Mouse (Mus musculus) right cerebral cortex, postnatal 36 days (tissue): ENCODE measurements at regions not wholly inside any gene's neighbourhood (a gene's known extent, or its start where the extent isn't known, plus 50 kb on each side); places are given as distances from the start of the nearest gene placed in this dataset.
A peak's percentile ranks its signal among the peaks of the same experiment; 100 is the strongest.
"Not testable (repeated sequence)": the region's sequence is repeated elsewhere in the genome, so short reads cannot be mapped to it uniquely, and the experiment has no call there.

Source experiments
- DNase-seq, 2 experiments: peaks; one replicate each; pipeline ENCODE4 v3.0.0; 2022; ENCODE audit warnings: low spot score in 2 of 2, mixed read lengths in 1 of 2

DNA sequence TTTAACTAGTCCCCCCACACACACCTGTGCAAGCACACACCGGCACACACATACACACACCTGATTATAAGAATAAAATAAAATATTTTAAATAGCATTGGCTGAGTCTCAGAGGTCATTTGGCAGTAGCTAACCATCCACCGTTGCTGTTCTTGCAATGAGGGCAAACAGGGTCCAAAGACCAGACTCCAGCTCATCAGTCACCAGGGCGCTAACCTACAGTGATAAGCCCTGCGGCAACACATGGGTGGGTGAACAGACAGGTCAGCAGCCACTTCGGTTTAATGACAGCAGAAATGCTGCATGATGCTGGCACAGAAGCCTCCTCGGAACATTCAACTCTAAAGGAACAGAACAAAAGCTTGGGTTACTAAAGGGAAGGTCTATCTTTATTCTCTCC is 54.9 kb downstream of the Tas2r134 start:
- no peak for DNase-seq

DNA sequence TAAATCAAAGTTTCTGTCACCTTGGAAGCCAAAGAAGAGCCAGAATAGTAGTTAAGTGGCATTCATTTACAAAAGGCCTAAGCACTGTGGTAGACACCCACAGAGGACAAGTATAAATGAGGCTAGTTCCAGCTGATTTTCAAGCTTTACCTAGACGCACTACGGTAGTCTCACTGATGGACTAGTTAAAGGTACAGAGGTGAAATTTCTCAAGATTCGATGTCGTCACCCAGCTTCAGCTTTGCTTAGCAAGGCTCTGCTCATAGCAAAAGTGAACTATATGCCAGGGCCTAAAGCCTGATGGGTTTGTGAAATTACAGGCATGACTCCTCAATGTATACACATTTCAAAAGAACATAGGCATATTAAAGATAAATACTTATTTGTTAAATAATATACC is 55.4 kb downstream of the Tas2r134 start:
- no peak for DNase-seq

DNA sequence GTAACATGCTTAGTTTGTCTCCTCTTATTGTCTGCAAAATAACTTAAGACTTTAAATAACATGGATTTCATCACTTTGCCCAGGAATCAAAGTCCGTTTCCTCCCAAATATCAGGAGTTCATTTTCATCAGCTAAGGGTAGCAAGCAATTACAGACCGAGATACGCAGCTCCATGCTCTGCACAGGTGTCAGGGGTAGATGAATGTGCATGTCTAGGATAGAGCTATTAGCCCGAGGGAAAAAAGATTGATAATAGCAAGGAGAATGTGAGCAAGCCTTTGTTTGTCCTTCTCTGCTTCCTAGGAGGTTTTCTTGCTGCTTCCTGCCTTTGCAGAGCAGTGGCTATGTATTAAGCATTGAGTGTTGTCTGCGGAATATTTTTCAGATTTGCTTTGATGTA is 77.8 kb downstream of the Tas2r134 start:
- no peak for DNase-seq

DNA sequence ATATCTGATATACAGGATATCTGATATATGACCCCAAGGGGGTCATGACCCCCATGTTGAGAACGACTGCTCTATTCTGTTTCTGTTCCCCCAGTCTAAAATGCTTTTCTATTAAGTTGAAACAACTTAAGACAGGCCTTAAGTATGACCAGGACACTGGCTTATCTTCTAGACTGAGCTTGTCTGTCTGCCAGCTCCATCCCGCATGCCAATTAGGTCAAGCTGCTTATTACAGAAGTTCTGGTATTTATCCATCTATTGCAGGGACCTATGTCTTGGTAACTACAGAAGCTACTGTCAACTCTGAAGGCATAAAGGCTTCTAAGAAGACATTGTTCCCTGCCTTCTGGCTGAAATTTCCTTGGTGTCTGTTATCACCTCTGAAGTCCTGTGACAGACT is 81.4 kb downstream of the Tas2r134 start:
- DNase-seq, result no peak

DNA sequence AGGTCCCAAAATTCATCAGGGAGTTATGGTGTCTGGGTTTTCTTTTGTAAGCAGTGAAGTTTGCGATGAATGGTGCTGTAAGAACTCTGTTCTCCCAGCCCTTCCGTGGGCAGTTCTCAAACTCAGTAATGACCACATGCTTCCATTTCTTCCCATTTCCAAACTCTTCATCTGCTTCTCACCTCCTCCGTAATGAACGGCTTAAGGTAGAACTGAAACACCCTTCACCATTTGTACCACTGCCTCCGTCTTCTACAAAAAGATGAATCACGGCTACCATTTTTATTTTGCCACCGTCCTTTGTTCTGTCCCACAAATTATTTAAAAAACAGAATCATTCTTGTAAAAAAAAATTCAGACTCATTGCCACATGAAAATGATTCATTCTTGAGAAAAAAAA is 85.3 kb downstream of the Tas2r134 start:
- peak; percentile 1 to 21 for DNase-seq

DNA sequence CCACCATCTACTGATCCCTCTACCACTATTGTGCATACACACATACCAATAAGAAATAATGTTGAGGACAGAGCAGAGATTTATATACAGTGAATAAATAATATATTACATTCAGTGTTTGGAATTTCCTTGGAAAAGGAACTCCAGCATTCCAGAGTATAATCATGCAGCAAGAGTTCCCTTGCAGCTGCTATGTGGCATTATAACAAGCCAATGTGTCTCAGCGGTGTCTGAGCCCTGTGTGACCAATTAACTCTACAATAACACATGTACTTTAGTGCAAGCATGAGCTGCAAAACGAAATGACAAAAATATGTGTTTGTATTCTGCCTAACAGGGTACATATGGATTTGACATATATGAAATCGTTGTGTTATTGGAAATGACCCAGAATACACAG is 103.5 kb downstream of the Tas2r134 start:
- no peak for DNase-seq

DNA sequence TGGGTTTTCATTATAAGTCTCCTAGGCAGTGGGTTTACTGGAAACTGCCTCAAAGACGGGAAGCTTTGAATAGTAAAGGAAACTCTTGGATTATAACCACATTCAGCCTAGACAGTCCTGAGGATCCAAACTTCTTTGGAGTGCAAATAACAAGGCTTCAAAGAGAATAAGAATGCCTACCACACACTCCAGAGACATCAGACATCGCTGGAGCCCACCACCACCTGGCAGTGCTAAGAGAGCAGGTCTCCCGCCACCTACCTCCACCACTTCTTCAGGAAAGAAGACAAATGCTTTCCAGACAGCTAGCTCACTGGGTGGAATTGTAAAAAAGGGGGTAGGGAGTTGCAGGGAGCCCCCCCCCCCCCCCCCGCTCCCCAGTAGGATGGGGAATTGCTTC is 104.4 kb downstream of the Tas2r134 start:
- no peak for DNase-seq

DNA sequence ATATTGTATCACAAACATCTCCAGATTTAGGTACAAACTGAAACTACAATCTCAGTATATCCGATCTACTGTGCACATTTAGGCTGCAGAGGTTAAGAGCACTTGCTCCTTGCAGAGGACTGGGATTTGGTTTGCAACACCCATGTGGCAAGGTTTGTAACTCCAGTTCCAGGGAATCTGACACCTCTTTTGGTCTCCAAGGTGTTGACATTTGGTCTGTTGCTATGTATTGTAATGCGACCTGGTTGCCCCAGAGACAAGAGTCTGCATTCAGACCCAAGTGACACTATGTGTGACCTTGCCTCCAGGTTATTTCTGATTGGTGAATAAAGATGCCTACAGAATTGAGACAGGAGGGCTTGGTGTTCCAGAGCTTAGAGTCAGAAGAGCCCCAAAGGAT is 105.0 kb downstream of the Tas2r134 start:
- DNase-seq, result no peak

DNA sequence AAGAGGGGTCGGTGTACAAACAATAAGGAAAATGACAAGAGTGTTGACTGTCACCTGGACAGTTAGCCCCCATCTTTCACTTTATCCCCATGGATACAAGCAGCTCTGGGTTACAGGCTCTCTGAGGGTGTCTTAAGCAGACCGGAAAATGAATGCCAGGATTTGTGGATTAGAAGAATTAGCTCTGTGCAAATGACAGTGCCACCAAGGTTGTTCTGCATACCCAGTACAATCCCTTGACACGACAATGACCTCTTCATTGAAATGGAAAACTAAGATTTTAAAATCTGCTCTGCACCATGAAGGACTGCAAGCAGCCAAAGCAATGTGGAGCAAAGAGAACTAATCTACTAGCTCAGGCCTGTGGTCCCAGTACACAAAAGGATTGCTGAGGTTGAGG is 105.9 kb downstream of the Tas2r134 start:
- DNase-seq, result no peak

DNA sequence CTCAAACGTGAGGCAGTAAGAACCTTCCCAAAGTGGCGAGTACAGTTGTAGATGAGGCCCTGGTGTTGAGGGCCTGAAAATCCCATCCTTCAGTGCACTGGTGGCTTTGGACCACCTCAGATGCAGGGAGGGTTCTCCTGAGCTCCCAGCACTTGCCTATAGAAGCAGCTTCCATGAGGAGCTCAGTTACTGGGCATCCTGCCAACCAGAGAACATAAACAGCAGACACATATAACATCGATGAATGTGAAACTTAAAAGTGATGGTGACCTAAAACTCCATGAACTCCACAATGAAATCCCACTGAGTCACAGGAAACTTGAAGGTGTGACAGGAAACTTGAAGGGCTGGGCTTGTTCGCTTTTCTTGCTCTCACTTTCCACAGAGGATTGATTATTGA is 109.1 kb downstream of the Tas2r134 start:
- DNase-seq, result no peak

DNA sequence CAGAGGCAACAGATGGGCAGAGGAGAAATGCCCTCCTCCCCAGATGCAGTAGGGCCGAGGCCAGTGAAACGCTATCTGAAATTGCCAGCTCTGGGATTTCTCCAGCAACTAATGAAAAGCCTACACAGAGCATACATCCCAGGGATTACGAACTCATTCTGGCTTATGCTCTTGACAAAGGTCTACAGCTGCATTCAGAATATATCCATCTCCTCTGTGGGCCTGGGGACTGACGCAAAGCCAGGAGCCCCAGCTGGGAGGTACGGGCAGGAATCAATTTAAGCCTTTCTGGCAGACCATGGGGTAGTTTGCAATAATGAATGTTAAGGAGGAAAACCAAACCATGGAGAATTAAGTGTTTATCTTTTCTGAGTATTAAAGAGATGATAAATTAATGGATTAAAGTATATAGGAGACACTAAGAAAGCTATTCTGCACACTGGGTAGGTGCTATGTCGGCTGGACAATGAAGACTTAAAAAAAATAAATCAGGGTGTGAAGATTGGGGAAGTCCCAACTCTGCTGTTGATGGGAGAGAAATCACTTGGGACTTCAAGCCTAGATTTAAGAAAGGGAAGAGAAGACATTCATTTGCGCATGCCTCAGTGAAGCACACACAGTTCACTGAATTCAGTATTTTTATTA is 120.5 kb downstream of the Tas2r134 start:
- no peak for DNase-seq

DNA sequence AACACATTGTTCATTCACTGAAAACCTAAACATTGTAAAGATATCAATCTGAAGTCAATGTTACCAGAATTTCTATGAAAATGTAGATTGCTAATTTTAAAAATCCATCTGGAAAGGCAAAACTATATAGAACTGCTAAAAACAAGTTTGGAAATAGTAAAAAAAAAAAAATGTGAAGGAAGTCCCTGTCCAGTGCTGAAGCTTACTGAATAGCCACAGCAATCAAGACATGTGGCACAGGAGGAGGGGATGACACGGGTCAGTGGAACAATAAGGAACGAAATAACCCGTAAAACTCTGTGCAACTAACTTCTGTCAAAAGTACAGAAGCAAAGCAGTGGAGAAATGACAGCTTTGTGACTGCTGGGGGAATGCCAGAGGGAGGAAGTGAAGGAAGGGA is 121.9 kb downstream of the Tas2r134 start:
- DNase-seq, result no peak

DNA sequence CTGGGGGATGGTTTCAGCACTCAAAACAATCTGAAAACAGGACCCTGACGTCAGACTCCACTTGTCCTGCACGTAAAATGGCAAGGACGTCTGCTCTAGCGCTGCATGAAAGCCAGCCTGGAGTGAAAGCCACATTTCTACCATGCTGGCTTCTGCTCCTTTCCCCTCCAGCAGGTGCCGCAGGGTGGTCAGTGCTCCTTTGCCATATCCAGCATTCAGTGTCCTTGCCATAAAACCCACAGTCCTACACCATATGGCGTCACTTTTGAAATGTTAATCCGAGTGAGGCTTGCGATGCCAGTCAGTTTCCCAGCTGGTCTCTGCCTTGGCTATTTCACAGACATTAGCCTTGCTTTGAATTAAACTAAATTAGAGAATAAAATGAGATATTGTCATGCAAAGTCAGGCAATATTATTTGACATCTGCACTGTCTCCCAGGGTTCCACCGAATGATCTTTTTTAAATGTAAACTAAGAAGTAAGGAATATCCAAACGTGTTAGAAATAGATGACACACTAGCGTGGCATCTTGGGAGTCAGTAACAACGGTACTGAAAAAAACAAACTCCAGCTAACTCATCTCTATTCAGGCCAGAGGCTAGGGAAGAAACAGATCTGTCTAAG is 125.7 kb downstream of the Tas2r134 start:
- no peak for DNase-seq

DNA sequence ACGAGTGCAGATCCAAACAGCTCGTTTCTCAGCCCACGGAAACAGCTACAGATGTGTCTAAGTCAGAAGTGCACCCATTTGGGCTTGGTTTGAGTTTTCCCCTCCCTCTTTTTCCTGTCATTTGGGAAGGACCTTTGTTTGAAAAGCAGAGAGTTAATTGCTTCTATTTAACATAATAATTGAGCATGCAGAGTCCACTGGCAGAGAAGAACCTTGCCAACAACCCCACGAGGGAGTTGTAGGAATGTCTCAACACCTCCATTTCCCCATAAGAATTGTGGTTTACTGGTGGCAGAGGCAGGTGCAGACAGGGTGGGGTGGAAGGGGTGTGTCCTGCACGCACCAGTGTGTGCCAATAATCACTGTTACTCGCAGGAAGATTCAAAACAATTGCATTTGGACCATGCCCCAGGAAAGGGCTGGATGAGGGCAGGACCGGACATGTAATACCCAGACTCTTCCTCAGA is 126.3 kb downstream of the Tas2r134 start:
- no peak for DNase-seq

DNA sequence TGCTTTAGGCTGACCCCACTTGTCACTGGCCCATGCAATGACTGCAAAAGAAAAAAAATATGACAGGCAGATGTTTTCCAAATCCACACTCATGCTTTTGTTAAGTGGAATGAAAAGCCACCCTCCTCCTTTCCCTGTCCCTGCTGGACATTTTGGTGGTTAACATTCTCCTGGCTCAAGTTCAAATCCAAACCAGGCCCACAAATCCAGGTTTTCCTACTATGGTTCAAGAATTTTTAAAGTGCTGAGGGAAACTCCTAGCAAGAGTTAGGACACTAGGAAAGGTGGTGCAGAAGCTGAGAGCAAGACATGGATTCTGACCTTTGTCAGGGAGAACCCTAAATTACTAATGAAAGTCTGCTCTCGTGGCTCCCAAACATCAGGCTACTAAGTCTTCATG is 130.1 kb downstream of the Tas2r134 start:
- no peak for DNase-seq

DNA sequence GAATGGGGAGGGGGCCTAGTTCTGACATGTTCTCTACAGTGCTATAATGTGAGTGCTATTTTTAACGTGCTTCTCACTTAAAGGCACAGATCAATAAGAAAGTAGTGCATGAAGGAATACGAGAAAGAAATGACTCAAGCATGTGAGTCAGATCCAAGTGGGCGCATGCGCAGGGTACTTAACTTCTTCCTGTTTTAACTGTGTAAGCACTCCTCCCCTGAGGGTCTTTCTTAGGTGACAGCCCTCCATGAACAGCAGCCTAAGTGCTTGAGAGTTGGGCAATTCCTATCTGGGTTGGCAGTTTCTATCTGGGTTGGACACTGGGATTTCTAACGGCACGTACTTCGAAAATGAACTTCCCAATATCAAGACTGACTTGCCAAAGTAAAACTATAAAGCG is 130.8 kb downstream of the Tas2r134 start:
- DNase-seq, result no peak

DNA sequence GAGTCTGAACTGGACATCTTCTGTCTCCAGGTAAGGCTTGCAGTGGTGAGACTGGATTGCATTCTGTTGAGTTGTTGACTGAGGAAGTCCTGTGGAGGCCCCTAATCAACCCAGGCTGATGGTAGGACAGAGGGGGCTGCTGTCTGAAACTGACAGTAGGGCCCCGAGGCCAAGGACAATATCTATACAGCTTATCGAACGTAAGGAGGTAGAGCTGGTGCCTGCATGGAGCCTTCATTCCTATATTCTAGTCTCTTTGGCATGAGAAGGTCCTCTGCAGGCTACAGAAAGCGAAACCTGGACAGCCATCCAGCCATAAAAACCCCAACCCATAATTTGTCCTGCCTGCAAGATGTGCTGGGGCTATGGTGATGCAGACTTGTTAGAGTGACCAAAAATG is 135.6 kb downstream of the Tas2r134 start:
- DNase-seq, result no peak

DNA sequence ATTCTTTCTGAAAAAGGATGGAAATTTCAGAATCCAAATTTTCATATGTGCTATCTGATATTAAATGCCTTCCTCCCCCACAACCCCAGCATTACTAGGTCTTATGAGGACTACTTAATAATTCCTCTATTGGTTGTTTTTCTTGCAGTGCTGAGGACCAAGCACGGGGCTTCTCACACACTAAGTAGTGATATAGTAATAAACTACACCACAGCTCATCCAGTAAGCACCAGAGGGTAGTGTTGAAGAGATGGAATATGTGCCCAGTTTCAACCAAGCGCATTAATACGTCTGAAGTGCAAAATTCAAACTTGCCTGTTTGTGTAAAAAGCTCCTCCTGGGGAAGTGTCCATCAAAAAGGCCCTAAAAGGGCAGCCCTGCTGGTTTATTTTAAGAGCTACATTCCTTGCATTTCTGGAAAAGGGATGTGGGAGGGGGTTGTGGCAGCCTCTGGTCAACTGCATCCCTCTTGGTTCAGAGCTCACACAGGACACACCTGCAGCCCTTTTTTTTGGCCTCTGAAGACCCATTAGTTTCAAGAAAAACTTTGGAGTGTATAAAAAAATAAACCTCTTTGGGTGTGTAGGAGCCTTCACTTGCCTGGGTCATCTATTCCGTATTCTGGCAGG is 140.3 kb downstream of the Tas2r134 start:
- no peak for DNase-seq

DNA sequence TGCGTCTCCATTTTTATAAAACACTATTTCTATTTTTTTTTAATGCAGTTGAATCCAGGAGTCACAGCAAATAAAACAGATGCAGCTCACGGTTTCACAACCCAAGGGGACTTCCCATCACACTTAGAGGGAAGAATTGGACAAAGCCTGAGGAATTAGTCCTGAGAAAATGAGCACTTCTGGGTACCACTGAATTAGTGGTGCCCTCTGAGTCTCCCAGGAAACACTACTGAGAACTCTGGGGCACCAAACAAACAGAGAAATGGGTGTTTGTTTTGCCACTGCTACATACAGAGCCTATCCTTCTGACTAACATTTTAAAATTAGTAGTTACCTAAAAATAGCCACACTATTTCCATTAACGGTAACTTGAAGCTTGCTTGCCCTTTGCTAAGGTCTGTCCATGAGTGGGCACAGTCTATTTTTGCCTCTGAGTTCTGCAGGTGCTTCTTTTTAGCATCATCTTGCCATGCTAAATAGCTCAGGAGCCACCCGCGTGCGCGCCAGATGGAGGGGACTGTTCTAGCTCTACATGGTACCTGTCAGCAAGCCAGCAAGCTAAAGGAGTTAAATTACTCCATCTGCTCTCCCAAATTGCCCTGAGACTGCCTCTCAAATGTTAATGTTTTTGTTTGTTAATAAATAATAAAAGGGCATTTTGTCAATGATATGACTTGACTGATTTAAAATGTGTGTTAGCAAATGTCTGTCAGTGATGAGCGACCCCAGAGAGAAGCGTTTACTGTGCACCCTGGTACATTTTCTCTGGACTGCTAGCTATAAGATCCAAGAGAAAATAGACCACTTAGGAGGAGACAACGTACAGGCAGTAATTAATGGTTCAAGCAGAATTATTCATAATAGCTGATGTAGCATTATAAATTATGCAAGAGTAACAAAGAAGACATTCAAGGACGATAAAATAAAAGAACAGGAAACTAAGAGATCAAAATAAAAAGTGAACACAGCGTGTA is 141.3 kb downstream of the Tas2r134 start:
- peak; percentile 52 to 61 for DNase-seq

DNA sequence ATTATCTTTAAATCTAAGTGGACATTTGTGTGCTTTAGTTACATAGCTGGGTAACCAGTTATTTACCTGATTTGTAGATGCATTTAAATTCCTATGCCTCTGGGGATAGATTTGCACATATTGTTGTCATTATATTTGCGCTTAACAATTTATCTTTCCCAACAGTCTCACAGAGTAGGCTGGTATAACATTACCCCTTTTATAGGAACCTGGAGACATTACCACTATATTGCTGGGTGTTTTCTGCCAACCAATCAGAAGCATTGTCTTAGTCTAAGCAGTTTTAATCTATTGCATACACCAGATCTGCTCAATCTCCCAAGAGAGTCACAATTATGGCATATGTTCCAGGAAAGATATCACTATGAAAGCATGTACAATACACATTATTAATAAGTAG is 149.8 kb downstream of the Rbm43 start:
- DNase-seq, result no peak

DNA sequence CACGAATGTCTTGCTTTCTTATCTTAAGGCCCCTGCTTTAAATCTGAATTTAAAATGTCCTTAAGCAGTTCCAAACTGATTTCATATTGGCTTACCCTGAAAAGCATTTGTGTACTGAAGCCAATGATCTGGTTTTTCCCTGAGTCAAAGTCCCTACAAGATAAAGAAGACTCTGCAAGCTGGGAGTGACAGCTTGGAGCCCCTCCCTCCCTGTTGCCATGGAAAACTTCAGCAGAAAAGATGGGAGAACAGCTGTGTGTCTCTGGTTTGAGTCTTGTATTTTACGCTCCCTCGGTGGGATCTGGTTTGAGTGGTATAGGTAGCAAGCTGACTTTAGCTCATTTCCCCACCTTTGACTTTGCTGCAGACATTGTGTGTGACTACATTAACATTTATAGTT is 146.1 kb downstream of the Rbm43 start:
- no peak for DNase-seq

DNA sequence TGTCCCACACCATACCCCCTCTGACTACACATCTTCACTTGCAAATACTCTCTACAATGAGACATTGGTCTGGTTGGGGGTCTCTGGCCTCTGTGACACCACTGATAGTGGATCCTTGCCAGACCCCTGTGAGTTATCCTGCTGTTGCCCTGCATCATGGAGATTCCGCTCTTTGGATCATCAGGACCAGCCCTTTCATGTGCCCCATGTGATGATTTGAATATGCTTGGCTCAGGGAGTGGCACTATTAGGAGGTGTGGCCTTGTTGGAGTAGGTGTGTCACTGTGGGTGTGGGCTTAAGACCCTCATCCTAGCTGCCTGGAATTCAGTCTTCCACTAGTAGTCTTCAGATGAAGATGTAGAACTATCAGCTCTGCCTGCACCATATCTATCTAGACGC is 141.7 kb downstream of the Rbm43 start:
- DNase-seq, result not testable (repeated sequence)
